Mouse (Mus musculus): ENCODE measurements at regions not wholly inside any gene's neighbourhood (a gene's known extent, or its start where the extent isn't known, plus 50 kb on each side); places are given as distances from the start of the nearest gene placed in this dataset.

DNA sequence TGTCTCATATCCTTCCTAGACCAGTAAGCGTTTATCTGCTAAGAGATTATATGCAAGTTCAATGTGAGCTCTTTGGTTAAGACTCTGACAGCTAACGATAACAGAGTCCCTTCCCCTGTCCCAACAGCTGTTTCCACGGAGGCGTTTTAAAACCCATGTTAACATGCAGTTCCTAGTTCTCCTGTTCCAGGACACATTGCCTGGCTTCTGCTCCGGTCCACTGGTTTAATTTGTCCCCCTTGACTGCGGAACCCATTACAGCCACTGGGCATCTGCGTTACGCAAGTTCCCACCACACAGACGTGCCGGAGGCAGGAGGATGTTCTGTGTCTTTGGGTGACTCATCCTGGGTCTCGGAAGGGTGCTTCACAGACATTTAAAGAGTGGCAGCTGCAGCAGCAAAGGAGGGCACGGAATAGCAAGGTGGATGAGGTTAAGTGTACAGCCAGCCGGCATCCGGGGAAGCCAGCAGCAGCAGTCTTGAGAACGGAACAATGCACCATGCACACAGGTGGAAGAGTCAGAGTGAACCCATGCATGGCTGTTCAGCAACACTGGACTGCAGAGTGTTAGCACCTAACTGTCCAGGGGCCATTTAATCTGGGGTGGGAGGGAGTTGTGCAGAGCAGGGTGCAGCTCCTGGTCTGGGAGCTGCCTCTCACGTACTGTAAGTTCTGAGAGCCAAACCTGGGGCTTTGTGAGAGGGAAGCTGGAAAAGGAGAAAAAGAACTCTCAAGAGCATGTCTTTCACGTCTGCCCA is 271.8 kb downstream of the Rngtt start:
- Histone ChIP-seq H3K27me3 (ENCODE audit: control insufficient read depth, insufficient read depth, low read length) (no peaks in the 10 kb centered on the region), H3K4me3 (ENCODE audit: insufficient read depth in 1 of 2, low read depth in 2 of 2, low read length in 2 of 2) (no peak overlapping the region), H3K9ac (replicated peaks) (no peak overlapping the region), H3K27ac (no peak overlapping the region), H3K4me2 (ENCODE audit: low read depth) (no peak overlapping the region), H3K4me1 (replicated peaks; ENCODE audit: control insufficient read depth in 2 of 2, insufficient read depth in 2 of 2, low read length in 1 of 2) (0 out of 4 replicates have a peak, but pooled peaks cover 0 to 1% of the 10 kb centered on the region in 2 experiments), H3K36me3 (replicated peaks; ENCODE audit: control insufficient read depth, insufficient read depth, low read depth) (no peaks in the 10 kb centered on the region), H3K9me3 (ENCODE audit: control insufficient read depth, low read length) (no peaks in the 10 kb centered on the region)
- 54% methylated on average over 17 of the region's 17 CpGs for WGBS (ENCODE audit: insufficient replicate concordance)
- no peak for TF ChIP-seq EP300 (IDR thresholded peaks at IDR 0.05; ENCODE audit: low read depth)
- DNase-seq (ENCODE audit: low read depth in 3 of 3, low spot score in 3 of 3): no peak
- ATAC-seq (ENCODE audit: insufficient read depth): no peak

DNA sequence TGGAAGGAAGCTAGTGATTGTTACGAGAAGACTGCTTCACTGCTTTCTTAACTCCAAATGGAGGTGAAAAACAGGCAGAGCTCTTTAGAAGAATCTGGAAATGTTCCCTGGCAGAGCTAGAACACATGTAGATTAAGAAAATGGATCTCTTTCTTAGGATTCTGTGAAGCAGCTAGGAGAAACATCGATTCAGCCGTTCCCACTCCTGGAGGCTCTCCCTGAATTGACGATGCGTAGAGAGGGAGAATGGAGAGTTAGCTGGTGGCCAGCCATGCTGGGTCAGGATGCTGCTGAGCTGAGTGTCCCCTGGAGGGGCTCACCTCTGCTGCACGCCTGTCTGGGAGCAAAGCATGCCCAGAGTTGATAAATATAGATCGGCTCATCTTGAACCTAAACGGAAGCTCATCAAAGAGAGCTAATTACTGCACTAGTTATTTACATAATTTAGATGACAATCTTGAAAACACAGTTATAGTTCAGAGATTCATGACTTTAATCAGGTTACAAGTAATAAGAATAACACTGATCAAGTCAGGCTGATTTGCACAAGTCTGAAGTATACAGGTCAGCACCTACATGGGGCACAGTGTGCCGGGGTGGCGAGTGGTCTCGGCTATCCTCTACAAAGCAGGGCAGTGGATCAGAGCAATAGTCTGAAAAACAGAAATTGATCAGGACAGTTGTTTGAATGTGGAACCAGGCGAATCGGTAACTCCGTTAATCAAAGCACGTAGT is 273.0 kb downstream of the Rngtt start:
- H3K9me3 ChIP-seq (ENCODE audit: control insufficient read depth, low read length): no peaks in the 10 kb centered on the region
- no peaks in the 10 kb centered on the region for H3K27me3 ChIP-seq (ENCODE audit: control insufficient read depth, insufficient read depth, low read length)
- WGBS (ENCODE audit: insufficient replicate concordance): 77% methylated on average over 15 of the region's 15 CpGs
- no peak for ATAC-seq (ENCODE audit: insufficient read depth)
- DNase-seq (ENCODE audit: low read depth in 3 of 3, low spot score in 3 of 3): no peak
- no peak overlapping the region for H3K27ac ChIP-seq
- H3K9ac ChIP-seq (replicated peaks): no peak overlapping the region
- peaks cover 0 to 6% of the 10 kb centered on the region in 2 experiments; a peak in 1 of 4 replicates for H3K4me1 ChIP-seq (replicated peaks; ENCODE audit: control insufficient read depth in 2 of 2, insufficient read depth in 2 of 2, low read length in 1 of 2)
- no peak overlapping the region for H3K4me3 ChIP-seq (ENCODE audit: insufficient read depth in 1 of 2, low read depth in 2 of 2, low read length in 2 of 2)
- TF ChIP-seq CTCF (IDR thresholded peaks at IDR 0.05; ENCODE audit: low read depth) (no peak), EP300 (IDR thresholded peaks at IDR 0.05; ENCODE audit: low read depth) (no peak)
- no peaks in the 10 kb centered on the region for H3K36me3 ChIP-seq (replicated peaks; ENCODE audit: control insufficient read depth, insufficient read depth, low read depth)
- H3K4me2 ChIP-seq (ENCODE audit: low read depth): no peak overlapping the region

DNA sequence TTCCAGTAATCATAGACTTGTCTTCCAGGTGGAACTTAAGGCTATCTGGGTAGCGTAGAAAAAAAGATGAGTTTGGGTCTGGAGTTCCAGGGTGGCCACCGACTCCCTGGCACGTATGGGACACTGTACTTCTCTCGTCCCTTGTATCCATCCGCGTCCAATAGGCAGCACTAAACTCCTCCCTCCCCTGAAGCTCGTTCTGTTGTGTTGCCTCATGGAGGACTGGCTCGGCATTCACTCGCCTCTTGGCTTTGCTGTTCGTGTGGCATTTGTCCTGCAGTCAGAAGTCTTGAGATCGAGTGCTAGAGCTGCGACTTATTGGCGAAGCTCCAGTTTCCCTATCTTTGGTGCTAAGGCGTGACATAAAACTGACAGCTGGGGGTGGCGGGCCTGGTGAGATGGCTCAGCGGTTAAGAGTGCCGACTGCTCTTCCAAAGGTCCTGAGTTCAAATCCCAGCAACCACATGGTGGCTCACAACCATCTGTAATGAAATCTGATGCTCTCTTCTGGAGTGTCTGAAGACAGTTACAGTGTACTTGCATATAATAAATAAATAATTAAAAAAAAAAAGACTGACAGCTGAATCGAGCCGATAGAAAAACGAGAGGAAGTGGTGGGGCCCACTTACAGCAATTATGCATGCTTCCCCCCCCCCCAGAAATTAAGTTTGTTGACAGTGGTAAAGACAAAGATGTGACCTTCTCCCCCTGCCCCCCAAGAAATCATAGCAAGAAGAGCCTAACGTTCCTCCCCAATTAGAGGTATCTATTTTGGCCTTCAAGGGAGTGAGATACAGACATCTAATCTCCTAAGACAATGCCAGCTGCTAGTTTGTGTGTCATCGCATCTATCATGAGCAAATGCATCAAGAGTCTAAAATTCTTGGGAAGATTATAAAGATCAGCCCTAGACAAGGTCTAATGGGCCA is 274.1 kb downstream of the Rngtt start:
- no peaks in the 10 kb centered on the region for H3K9me3 ChIP-seq (ENCODE audit: control insufficient read depth, low read length)
- no peaks in the 10 kb centered on the region for H3K36me3 ChIP-seq (replicated peaks; ENCODE audit: control insufficient read depth, insufficient read depth, low read depth)
- no peak overlapping the region for H3K27ac ChIP-seq
- ATAC-seq (ENCODE audit: insufficient read depth) (no peak), DNase-seq (ENCODE audit: low read depth in 3 of 3, low spot score in 3 of 3) (no peak)
- H3K4me3 ChIP-seq (ENCODE audit: insufficient read depth in 1 of 2, low read depth in 2 of 2, low read length in 2 of 2): no peak overlapping the region
- peaks cover 0 to 6% of the 10 kb centered on the region in 2 experiments; a peak in 1 of 4 replicates for H3K4me1 ChIP-seq (replicated peaks; ENCODE audit: control insufficient read depth in 2 of 2, insufficient read depth in 2 of 2, low read length in 1 of 2)
- no peaks in the 10 kb centered on the region for H3K27me3 ChIP-seq (ENCODE audit: control insufficient read depth, insufficient read depth, low read length)
- 70% methylated on average over 22 of the region's 22 CpGs for WGBS (ENCODE audit: insufficient replicate concordance)
- no peak overlapping the region for H3K9ac ChIP-seq (replicated peaks)
- TF ChIP-seq CTCF (IDR thresholded peaks at IDR 0.05; ENCODE audit: low read depth) (no peak), EP300 (IDR thresholded peaks at IDR 0.05; ENCODE audit: low read depth) (no peak)
- no peak overlapping the region for H3K4me2 ChIP-seq (ENCODE audit: low read depth)

DNA sequence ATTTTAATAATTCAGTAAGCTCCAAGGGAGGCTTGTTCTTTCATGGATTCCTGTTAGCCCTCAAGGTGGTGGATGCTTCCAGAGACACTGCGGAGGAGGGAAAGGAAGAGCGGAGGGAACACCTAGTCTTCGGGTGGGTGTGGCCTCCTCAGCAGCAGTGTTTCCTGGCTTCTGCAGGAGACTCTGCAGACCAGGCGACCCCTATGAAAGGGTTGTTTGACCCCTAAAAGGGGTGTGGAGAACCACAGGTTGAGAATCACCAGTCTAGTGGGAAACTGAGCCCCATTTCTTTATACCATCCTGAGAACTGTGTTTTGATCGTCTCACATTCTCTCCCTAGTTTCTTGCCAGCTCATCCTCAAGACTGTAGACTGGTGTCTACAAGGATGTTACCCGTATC is 275.7 kb downstream of the Rngtt start:
- DNase-seq (ENCODE audit: low read depth in 3 of 3, low spot score in 3 of 3) (no peak), ATAC-seq (ENCODE audit: insufficient read depth) (no peak)
- Histone ChIP-seq H3K36me3 (replicated peaks; ENCODE audit: control insufficient read depth, insufficient read depth, low read depth) (no peaks in the 10 kb centered on the region), H3K9ac (replicated peaks) (no peak overlapping the region), H3K4me1 (replicated peaks; ENCODE audit: control insufficient read depth in 2 of 2, insufficient read depth in 2 of 2, low read length in 1 of 2) (peaks cover 0 to 6% of the 10 kb centered on the region in 2 experiments; a peak in 1 of 4 replicates), H3K9me3 (ENCODE audit: control insufficient read depth, low read length) (no peaks in the 10 kb centered on the region), H3K27ac (no peak overlapping the region), H3K27me3 (ENCODE audit: control insufficient read depth, insufficient read depth, low read length) (no peaks in the 10 kb centered on the region), H3K4me2 (ENCODE audit: low read depth) (no peak overlapping the region), H3K4me3 (ENCODE audit: insufficient read depth in 1 of 2, low read depth in 2 of 2, low read length in 2 of 2) (no peak overlapping the region)
- TF ChIP-seq CTCF (IDR thresholded peaks at IDR 0.05; ENCODE audit: low read depth) (no peak), EP300 (IDR thresholded peaks at IDR 0.05; ENCODE audit: low read depth) (no peak)
- WGBS (ENCODE audit: insufficient replicate concordance): 56% methylated on average over 6 of the region's 6 CpGs
